Mouse (Mus musculus) c-Kit-positive CD71-positive TER-119-positive erythroid progenitor cells, embryonic 14.5 days (primary cell): ENCODE data around the gene Tinagl1.

Experiments used
- DNase-seq: peaks from one replicate; pipeline ENCODE4 v3.0.0-alpha.2; 2013; ENCODE audit warnings: low spot score

Tinagl1 gene

DNA sequence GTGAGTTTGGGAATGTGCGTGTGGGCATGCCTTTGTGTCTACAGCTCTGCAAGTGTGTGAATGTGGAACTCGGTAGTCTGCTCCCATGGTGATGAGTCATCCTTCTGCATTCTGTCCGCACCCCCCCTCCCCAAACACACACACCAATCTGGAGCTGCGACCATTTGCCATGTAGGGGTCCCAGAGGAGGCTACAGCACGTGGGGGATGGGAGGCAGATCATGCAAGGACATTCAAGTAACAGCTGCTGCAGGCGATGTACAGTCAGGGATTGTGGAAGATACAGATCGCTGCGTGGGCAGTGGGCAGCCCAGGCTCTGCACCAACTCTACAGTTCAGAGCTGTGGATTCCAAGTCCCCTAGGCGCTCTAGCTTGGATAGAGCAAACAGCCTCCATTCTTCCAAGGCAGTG, 33.9 kb downstream of the Tinagl1 start:
- DNase-seq = no peak

GRCm38 (mm10) chr4:130139214-130139492, 35.8 kb downstream of the Tinagl1 start, which contains the start of gene Hcrtr1:
Gene Hcrtr1 (minus strand): TSS chr4:130139359.
- no peak for DNase-seq

DNA sequence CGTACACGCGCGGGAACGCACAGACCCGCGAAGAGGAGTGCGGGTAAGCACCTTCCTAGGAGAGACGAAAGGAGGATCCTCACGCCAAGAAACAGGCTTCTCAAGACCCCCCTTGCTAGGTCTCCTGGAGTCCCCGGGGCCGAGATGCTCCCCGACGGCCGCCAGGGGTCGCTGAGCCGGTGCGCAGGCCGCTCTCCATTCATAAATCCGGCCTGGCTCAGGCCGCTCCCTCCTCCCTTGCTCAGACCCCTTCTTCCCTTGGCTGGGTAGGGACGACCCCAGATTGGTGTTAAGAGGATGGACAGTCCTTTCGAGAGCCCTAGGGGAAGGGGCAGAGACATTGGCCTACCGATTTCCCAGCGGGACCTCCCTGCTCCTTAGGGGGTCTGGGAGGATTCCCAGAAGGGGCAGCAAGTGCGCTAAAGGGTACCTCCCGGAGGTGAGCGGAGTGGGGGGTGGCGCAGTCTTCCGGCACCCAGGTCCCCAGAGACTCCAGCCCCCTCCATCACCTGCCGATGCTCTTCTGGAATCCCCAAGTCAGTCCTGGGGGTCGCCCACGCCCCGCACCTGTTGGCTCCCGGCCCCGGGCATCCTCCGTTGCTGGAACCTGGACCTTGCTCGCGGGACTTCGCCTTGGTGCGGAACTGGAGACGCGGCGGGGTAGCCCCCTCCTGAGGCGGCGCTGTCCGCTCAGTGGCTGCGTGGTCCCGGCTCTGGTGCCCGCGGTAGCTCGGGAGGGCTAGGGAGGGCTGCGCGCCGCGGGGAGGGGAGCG, 36.3 kb downstream of the Tinagl1 start:
- peak; percentile 32 for DNase-seq

DNA sequence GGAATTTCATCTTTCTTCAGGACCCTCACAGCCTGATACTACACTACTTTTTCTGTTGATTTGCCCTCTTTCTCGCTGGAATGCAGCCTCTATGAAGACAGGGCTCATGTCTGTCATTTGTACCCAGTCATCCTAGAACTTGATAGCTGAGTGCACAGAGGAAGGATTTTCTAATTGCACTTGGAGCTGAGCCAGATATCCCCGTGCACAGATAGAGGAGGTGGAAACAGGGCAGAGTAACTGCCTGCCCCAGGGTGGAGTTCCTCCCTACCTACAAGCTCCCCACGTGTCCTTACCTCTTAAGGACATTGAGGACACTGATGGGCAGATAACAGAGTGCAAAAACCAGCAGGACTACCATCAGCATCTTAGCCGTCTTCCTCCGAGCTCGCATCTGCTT, 41.5 kb downstream of the Tinagl1 start:
- DNase-seq = no peak

GRCm38 (mm10) chr4:130131448-130132105, 43.3 kb downstream of the Tinagl1 start:
- no peak for DNase-seq

- DNase-seq = no peak
These were observed 44.1 kb downstream of the Tinagl1 start for GRCm38 (mm10) chr4:130130641-130131350.

- DNase-seq = no peak
These were observed 44.8 kb downstream of the Tinagl1 start for GRCm38 (mm10) chr4:130130082-130130481.

- DNase-seq = no peak
These were observed 46.0 kb downstream of the Tinagl1 start for GRCm38 (mm10) chr4:130128907-130129306.

GRCm38 (mm10) chr4:130125935-130126334, 49.0 kb downstream of the Tinagl1 start:
- DNase-seq = no peak

DNA sequence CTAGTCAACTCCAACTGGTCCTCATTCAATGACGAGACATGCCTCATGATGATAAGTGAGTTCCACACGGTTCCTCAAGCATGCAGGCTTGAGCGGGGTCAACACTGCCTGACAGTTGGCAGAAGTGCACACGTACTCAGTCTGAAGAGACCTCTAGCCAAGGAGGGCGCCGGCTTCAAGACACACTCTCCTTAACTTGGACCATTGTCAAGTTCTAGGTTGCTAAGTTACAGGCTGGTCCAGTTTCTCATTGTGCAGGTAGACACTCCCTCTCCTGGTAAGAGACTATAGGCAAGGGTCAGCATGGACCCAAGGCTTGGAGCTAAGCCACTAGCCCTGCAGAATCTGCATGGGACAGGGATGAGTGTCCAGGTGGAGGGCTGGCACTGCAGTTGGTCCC, 49.8 kb downstream of the Tinagl1 start:
- DNase-seq = no peak

DNA sequence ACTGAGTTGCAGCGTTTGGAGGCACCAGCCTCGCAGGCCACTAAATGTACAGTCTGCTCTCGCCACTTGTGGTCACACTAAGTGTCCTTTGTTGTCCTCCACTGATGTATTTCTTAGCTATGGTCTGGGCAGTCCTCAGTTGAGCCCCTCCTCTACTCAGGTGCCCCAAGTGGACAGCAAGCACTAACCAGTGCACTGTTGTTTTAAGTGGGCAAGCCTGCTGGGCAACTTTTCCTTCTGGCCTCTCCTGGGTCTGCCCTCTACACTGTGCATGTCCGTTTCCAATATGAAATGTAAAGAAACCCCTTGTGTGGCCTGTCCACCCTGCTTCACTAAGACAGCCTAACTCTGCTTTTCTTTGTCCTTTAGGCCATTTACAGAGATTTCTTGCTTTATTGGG, 50.8 kb downstream of the Tinagl1 start:
- no peak for DNase-seq

DNA sequence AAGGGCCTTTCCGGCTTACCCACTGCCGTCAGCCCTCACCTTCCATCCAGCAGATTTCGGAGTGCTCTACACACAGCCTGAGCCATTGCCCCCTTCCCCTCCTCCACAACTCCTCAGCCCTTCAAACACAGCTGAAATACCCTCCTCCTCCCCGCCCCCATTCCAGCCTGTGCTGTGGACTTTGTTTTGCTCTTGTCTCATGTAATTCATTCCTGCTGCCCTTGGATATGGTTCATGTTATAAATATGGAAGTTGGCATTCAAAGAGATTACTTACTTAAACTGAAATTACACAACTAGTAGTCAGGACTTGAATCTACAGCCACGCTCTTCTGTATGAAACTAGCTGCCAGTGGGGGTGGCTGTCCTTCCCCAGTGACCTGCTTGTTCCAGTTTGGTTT, 51.9 kb downstream of the Tinagl1 start:
- DNase-seq = no peak

DNA sequence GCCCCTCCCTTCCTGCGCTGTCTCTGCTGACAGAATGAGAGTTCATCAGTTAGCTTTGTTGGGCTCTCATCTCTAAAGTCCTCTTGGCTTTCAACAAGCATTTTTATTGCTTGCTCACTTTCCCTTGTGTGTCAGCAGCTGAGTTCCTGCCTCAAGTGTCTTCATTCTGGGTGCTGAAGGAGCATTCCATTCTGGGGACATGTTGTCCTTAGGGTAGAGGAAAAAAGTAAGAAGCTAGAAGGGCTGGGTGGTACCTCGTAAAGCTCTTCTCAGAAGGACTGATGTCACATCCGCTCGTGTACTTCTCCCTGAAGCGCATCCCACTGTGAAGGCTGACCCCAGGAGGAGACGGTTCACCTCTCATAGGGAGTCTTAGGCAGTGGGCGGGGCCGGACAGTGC, 53.4 kb downstream of the Tinagl1 start:
- no peak for DNase-seq

- no peak for DNase-seq
These were observed 54.2 kb downstream of the Tinagl1 start for GRCm38 (mm10) chr4:130120752-130121151.
